Mouse (Mus musculus): ENCODE data around the gene 4632433K11Rik.
A peak's percentile ranks its signal among the peaks of the same experiment; 100 is the strongest.

Gene 4632433K11Rik

DNA sequence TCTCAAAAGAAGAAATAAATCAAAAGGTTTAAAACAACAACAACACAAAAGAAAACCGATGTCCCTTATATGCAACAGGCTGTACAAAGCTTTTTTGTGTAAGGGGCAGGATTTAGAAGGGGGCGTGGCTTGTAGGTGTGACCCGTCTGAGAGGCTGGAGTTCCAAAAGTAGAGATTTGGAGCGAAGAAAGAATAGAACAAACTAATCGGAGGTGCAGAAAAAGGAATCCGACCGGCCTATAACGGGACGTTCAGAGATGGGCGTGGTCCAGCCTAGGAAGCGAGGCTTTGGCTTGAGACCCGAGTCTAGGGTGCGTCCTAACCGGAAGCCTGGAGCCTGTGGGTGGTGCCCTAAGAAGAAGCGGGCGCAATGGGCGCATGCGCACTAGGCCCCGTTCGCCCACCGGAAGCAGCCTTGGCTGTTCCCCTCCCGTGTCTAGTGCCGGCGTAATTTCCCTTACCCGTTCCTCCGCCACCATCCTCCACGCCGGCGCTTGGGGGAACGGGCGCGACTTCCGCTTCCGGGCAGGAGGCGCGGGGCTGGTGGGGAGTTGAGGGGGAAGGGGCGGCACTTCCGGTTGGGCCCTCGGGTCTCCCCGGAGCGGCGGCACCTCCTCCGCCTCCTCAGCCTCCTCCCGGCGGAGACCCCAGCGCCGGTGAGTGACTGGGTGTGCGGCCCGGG, 13.8 kb upstream of the 4632433K11Rik start, which contains the start of the genes Zfp865 and Ccdc106:
TSS of gene Zfp865 (plus strand) at position 377 of the 682 bp plus-strand sequence.
TSS of gene Ccdc106 (plus strand) at position 554 of the 682 bp plus-strand sequence.
- DNase-seq (ENCODE audit: low spot score): peak; percentile 98

DNA sequence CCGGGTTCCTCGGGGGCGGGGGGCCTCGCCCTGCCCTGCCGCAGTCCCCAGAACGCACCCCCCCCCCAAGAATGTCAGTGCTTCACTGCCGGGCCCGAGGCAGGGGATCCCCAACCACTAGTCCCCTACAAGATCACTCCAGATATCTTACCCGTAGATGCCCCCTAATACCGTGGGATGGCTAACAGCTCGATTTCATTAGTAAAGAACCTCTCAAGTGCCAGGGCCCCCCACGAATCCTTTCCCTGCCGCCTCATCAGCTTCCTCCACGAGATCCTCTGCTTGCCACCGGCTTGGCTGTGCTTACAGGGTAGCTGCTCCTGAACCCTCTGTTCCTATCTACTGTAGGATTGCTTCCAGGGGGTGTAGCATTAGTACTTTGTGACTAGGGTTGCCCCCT, 13.2 kb upstream of the 4632433K11Rik start:
- no peak for DNase-seq (ENCODE audit: low spot score)

DNA sequence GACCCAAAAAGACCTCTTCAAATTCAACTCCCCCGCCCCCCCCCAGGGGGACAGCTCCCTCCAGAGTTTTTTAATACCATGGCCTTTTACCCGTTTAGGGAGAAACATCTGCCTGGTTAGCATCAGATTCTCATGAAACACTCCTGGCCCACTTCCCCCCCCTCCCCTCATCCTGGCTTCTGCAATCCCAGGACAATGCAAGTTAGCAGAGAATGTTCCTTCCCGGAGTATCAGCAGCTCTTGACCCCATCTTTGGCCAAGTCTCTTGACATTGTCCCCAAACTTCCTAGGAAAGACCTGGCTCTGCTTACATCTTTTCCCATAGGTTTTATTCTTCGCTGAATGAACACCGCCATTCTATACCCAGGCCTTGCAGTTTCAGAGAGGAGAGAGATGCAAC, 12.7 kb upstream of the 4632433K11Rik start:
- no peak for DNase-seq (ENCODE audit: low spot score)

DNA sequence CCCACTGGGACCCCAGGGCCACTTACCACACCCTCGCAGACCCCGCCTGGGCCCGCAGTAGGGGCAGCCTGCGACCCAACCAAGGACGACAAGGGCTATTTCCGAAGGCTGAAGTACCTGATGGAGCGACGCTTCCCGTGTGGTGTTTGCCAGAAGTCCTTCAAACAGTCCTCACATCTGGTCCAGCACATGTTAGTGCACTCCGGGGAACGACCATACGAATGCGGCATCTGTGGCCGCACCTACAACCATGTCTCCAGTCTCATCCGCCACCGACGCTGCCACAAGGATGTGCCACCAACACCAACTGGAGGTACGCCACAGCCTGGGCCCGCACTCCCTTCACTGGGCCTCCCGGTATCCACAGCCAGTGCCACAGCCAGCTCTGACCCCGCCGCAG, 4.4 kb upstream of the 4632433K11Rik start:
- no peak for DNase-seq (ENCODE audit: low spot score)

DNA sequence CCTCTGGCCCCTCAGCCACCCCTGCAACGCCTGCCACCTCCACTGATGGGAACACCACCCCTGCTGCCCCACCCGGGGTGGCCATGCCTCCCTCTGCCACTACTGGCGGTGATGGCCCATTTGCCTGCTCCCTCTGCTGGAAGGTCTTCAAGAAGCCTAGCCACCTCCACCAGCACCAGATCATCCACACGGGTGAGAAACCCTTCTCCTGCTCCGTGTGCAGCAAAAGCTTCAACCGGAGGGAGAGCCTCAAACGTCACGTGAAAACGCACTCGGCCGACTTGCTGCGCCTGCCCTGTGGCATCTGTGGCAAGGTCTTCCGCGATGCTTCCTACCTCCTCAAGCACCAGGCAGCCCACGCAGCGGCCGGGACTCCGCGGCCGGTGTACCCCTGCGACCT, 4.0 kb upstream of the 4632433K11Rik start:
- no peak for DNase-seq (ENCODE audit: low spot score)

DNA sequence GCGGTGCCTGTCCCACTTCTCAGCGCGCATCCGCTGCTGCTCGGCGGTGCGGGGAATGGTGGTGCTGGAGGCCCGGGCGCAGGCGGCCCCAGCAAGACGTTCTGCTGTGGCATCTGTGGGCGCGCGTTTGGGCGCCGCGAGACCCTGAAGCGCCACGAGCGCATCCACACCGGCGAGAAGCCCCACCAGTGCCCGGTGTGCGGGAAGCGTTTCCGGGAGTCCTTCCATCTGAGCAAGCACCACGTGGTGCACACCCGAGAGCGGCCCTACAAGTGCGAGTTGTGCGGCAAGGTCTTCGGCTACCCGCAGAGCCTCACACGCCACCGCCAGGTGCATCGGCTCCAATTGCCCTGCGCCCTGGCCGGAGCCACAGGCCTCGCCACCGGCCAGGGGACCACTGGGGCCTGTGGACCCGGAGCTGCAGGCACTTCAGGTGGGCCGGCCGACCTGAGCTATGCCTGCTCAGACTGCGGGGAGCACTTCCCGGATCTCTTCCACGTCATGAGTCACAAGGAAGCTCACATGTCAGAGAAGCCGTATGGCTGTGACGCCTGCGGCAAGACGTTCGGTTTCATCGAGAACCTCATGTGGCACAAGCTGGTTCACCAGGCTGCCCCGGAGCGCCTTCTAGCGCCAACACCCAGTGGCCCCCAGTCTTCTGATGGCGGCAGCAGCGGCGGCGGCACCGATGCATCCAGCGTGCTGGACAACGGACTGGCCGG, 3.2 kb upstream of the 4632433K11Rik start:
- DNase-seq (ENCODE audit: low spot score): no peak

DNA sequence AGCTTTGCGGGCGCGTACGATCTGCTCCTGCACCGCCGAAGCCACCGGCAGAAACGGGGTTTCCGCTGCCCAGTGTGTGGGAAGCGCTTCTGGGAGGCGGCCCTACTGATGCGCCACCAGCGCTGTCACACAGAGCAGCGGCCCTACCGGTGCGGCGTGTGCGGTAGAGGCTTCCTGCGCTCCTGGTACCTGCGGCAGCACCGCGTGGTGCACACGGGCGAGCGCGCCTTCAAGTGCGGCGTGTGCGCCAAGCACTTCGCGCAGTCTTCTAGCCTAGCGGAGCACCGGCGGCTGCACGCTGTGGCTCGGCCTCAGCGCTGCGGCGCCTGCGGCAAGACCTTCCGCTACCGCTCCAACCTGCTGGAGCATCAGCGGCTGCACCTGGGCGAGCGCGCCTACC, 2.4 kb upstream of the 4632433K11Rik start:
- DNase-seq (ENCODE audit: low spot score): no peak

DNA sequence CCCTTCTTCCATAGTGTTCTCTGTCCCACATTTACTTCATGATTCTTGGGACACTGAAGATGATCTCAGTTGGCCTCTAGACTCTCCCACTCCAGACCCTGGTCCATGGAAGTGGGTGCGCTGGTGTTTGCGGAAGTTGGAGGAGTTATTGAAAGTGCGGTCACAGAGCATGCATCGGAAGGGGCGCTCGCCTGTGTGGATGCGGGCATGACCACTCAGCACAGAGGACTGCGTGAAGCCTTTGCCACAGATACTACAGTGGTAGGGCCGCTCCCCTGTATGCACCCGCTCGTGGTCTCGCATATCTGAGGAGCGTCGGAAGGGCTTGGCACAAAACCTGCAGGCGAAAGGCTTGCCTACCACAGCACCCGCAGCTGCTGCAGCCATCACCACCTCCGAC, 1.7 kb downstream of the 4632433K11Rik start:
- DNase-seq (ENCODE audit: low spot score): no peak

DNA sequence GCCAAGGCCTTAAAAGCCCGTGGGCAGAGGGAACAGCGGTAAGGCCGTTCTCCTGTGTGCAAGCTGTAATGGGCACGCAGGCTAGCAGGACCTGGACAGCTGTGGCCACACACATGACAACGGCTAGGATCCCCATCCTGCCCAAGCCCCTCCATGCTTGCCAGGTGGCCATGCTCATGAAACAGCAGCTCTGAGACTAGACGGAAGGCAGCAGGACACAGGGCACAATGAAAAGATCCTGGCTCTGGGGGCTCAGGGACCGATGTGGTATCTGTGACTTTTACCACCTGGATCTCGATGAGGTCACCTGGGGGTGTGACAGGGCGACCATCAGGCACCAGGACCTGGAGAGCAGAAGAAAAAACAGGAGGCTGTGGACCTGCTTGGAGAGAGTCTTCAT, 2.2 kb downstream of the 4632433K11Rik start:
- DNase-seq (ENCODE audit: low spot score): no peak

DNA sequence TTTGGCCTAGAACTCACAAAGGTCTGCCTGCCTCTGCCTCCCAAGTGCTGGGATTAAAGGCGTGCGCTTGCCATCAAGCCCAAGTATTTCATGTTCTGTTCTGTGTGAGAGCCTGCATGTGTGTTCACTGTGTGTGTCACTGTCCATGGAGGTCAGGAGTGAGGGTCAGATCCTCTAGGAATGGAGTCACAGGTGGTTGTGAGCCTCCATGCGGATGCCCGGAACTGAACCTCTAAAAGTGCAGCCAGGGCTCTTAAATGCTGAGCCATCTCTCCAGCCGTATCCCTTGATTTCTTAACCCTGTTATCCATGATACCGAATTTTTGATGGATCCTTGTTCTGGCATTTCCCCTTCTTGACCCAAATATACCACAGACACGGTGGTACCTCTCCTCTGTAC, 3.1 kb downstream of the 4632433K11Rik start:
- DNase-seq (ENCODE audit: low spot score): no peak

DNA sequence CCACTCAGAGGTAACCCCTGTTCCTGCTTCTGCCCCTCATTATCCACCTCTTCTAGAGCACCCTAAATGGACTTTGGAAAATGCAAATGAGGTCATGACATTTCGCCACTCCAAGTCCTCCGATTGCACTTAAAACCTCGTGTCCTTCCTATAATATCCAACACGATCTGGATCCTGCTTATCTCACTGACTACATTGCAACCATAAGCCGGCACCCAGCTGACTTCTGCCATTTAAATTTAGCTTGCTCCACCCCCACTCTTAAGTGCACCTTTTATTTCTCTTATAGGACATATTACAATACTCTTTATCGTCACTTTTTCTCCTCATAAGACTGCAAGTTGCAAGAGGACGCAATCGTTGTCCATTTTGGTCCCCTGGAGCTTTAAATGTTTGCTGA, 3.5 kb downstream of the 4632433K11Rik start:
- DNase-seq (ENCODE audit: low spot score): no peak

DNA sequence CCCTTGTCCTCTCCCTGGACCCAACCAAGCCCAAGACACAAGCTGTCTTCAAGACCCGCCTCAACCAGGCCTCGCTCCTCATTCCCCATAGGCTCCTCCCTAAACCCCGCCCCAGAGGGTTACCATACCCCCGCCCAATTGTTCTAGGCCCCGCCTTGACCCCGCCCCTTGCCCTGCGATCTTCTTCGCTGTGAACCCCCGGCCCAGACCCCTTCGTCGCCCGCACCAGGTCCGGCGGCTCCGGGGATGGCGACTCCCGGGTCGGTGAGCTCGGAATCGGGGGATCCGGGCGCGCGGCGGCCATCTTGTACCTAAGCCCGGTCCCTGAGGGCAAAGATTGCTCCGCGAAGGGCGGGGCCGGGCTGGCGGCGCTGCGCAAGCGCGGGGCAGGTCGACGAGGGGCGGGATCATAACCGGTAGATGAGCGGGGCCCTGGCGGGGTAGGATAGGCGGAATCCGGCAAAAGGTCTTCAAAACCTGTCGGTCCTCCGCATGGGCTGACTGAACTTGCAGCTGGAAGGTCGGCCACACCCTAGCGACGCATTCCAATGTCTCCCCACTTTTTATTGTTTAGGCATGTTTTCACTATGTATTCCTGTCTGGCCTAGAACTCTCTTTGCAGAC, 4.3 kb downstream of the 4632433K11Rik start, which contains the start of gene Zfp784:
TSS of gene Zfp784 (minus strand) at position 338 of the 624 bp plus-strand sequence.
- peak; percentile 85 for DNase-seq (ENCODE audit: low spot score)

DNA sequence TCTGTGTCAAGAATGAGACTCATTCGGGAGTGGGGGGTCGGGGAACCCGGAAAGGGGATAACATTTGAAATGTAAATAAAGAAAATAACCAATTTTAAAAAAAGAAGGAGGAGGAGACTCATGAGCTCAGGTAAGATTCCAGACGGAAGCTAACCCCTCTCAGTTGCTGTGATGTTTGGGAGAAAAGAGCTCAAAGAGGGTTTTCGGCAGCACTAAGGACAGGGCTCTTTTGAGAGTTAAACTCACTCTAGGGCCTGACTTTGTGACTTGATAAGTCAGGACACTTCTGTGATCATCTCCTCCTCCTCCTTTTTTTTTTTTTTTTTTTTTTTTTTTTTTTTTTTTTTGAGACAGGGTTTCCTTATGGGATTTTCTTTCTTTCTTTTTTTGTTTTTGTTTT, 5.0 kb downstream of the 4632433K11Rik start:
- DNase-seq (ENCODE audit: low spot score): no peak

DNA sequence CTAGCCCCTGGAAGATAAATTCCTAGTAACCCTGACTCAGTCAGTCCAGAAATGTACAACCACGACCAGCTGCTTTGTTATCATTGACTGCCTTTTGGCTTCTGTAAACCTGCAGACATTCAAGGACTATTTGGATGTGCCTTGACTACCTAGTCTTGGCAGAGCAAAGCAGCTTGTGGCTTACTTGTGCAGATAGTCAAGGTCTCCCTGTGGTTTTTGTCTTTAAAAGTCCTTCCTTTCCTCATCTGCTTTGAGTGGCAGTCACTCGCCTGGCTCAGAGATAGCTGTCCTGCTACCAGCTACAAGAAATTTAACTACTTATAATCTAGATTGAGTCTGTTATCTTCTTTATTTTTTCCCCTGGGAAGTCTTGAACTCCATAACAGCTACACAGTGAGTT, 11.1 kb downstream of the 4632433K11Rik start:
- DNase-seq (ENCODE audit: low spot score): no peak

DNA sequence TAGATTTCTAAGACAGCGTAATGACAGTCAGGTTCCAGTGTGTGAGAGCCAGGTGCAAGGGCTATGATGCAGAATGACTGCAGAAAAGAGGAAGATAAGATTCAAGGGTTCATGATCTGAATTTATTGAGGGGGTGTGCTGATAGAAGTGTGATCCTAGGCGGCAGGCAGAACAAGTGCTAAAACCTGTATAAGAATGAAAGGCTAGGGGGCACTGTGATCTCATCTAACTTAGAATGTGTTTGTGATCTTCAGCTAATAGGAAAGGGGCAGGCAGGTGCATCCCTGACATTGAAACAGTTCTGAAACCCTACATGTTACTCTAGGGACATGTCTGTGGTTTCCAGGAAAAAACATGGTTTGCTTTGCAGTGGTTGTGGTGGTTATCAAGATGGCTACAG, 12.2 kb downstream of the 4632433K11Rik start:
- DNase-seq (ENCODE audit: low spot score): no peak

DNA sequence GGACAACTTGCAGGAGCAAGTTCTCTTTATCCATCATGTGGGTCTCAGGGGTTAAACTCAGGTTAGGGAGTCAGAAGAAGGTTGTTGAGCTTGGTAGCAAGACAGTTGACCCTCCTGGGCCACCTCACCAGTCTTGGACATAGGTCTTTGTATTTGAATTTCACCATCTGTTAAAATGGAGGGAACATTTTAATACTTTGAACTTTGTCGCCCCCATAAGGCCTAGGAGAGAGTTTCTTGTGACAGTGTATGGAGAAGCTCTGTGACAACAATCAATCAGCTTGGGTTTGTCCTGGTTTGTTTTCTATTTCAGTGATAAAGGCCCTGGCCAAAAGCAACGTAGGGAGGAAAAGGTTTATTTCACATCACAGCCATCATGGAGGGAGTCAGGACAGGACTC, 13.4 kb downstream of the 4632433K11Rik start:
- no peak for DNase-seq (ENCODE audit: low spot score)

DNA sequence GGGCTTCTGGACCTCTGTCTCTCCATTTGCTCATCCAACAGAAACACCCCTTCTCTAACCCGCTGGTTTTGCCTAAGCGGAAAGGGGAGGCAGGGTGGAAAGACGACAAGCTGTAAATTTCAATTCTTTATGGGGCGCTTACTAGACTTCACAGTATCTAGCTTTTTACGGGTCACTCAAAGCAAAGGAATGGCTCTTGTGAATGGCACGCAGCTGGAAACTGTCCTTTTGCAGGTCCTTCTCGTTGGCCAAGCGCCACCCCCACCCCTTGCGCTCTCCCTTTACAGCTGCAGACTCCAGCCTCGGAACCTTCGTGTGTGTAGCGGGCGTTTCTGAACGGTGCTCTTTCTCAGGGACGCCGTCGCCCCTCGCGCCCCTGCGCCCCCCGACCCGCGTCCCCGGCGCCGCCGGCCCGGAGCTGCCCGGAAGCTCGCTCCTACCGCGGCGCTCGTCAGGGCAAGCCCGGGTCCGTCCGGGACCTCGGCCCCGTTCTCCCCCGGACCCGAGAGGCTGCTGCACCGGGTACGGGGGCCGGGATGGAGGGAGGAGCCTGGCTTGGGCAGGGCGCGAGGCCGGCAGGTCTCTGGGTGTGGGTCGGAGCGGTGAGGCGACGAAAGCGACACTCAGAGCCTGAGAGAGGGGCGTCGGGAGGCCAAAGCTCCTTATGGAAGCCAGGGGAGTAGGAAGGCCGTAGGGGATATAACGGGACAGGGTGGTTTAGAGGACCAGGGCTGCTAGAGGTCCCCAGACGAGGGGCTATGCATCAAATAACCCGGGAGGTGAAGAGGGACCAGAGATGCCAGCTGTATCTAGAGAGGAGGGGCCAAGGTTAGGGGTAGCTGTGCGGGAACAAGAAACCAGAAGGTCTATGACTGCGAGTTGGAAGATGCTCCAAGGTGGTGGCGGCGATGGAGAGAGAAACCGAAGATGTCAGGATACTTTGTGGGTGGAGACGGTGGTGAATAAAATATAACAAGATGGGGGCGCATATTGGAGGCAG, 17.6 kb downstream of the 4632433K11Rik start, which contains the start of gene Zfp580:
TSS of gene Zfp580 (plus strand) at position 346 of the 1,000 bp plus-strand sequence.
- peak; percentile 65 for DNase-seq (ENCODE audit: low spot score)

DNA sequence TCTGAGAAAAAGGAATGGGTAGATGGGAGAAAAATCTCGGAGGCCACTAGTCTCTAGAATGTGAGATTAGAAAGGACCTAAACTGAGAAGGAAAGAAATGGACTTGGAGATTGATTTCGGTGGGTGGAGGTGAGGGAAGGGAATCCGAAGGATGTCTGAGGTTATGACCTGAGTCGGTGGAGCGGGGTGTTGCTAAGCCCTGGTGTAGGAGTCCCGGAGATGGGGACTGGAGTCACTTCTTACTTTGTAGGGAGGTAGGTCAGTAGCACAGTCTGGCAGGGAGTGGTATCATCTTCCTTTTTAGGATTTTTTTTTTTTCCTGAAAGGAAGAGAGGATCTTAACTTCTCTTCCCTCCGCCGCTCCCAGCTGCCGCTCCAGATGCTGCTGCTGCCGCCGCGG, 18.5 kb downstream of the 4632433K11Rik start:
- no peak for DNase-seq (ENCODE audit: low spot score)

DNA sequence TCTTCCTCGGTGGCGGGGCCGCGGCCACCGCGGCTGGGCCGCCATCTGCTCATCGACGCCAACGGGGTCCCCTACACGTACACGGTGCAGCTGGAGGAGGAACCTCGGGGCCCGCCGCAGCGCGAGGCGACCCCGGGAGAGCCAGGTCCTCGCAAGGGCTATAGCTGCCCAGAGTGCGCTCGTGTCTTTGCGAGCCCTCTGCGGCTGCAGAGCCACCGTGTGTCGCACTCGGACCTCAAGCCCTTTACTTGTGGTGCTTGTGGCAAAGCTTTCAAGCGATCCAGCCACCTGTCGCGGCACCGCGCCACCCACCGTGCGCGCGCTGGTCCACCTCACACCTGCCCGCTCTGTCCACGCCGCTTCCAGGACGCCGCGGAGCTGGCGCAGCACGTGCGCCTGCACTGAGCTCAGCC, 19.0 kb downstream of the 4632433K11Rik start:
- no peak for DNase-seq (ENCODE audit: low spot score)

DNA sequence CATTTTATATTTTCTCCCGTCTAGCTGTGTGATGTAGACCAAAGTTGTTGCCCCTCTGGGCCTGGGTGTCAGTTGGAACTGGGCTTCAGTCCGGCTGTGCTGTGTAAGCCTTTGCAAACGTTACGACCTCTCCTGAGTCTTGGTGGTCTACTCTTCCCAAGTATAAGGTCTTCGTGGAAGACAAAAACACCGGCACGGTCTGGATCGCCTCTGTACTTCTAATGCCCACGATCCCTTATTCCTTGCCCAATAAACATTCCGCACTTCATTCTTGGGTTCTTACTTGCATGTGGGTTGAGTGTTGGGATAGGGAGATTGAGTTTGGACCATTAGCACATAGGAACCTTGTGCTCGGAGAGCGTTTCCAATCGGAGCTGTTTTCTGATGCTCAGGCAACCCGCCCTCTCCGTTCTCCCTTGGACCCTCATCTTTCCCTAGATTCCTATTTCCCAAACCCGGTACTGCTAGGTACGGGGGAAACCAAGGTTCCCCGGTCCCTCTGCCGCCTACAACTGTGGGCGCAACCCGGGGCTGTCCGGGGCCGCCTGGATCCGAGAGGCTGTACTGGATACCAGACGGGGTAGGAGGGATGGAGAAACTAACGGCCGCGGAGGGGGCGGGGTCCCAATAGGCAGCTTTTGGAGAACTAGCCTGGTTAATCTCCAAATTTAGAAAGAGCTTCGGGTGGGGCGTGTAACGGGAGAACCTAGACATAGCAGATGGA, 19.7 kb downstream of the 4632433K11Rik start:
- DNase-seq (ENCODE audit: low spot score): no peak

DNA sequence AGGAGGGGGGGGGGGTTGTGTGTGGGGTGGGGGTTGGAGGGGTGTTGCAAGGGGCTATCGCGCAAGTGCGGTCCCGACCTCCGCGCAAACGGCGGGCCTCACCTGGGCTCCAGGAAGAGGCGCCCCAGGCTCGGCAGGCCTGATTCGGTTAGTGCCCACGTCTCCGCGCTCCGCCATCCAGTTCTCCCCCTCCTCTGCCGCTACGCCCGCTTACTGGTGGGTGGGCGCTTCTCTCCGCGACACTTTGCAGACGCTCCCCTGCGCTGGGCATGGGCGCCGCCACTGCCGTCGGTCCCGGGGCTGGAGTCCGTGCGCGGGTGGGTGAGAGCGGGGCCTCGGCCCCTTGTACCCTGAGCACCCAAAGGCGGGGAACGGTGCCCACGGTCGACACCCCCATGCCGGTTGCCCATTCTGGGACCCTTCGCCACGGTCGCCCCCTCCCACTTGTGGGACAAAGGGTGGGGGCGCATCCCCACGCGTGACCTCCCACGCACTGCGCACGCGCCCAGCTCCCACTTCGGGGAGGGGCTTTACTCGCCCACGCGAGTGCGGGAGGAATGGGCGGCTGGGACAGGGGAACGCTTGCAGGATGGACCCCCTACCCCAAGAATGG, 22.8 kb downstream of the 4632433K11Rik start:
- DNase-seq (ENCODE audit: low spot score): no peak

Measured in left cerebral cortex, adult 11 months (tissue).